Mouse (Mus musculus) lung, adult 18-20 months (tissue): ENCODE measurements around the gene Cysrt1.
A peak's percentile ranks its signal among the peaks of the same experiment; 100 is the strongest.

Experiments used
- DNase-seq, 2 experiments: peaks; one replicate each; pipeline ENCODE4 v3.0.0; 2022; ENCODE audit warnings: mixed read lengths in 2 of 2

Cysrt1 gene

GRCm38 (mm10) chr2:25242101-25242506, at the start of gene Cysrt1, which contains the start of gene Rnf208:
Gene Cysrt1, minus strand, starts transcription at chr2:25242452.
Gene Rnf208, plus strand, starts transcription at chr2:25242255.
- no peak for DNase-seq

GRCm38 (mm10) chr2:25291184-25292053, 49.2 kb upstream of the Cysrt1 start:
- DNase-seq, result peak in 1 of 2 experiments; percentile 31

GRCm38 (mm10) chr2:25290816-25291130, 48.5 kb upstream of the Cysrt1 start:
- DNase-seq, result peak in 1 of 2 experiments; percentile 24

- peak in 1 of 2 experiments; percentile 13 for DNase-seq
These were observed 48.0 kb upstream of the Cysrt1 start for GRCm38 (mm10) chr2:25290101-25290815.

- peak; percentile 76 to 83 for DNase-seq
These were observed 47.4 kb upstream of the Cysrt1 start, which contains the start of gene Lrrc26 for GRCm38 (mm10) chr2:25289651-25290050. Gene Lrrc26, plus strand, starts transcription at chr2:25289915.

- DNase-seq, result peak in 1 of 2 experiments; percentile 18
These were observed 46.6 kb upstream of the Cysrt1 start for GRCm38 (mm10) chr2:25288734-25289345.

GRCm38 (mm10) chr2:25287927-25288649, 45.8 kb upstream of the Cysrt1 start, which contains the start of gene Tmem210:
Gene Tmem210, plus strand, starts transcription at chr2:25288145.
- DNase-seq, result no peak

- peak; percentile 76 to 87 for DNase-seq
These were observed 44.8 kb upstream of the Cysrt1 start for GRCm38 (mm10) chr2:25286837-25287636.

GRCm38 (mm10) chr2:25286314-25286713, 44.1 kb upstream of the Cysrt1 start:
- peak in 1 of 2 experiments; percentile 37 for DNase-seq

GRCm38 (mm10) chr2:25285551-25285950, 43.3 kb upstream of the Cysrt1 start:
- DNase-seq, result no peak

GRCm38 (mm10) chr2:25278928-25279882, 37.0 kb upstream of the Cysrt1 start:
- peak; percentile 79 to 84 for DNase-seq

GRCm38 (mm10) chr2:25273010-25273409, 30.8 kb upstream of the Cysrt1 start:
- DNase-seq, result no peak

- DNase-seq, result no peak
These were observed 30.3 kb upstream of the Cysrt1 start for GRCm38 (mm10) chr2:25272515-25272914.

- DNase-seq, result peak; percentile 97 to 98
These were observed 29.7 kb upstream of the Cysrt1 start, which contains the start of the genes Ssna1 and Anapc2 for GRCm38 (mm10) chr2:25271827-25272511. Gene Ssna1, minus strand, starts transcription at chr2:25272438. Gene Anapc2, plus strand, starts transcription at chr2:25272478.

- DNase-seq, result no peak
These were observed 25.6 kb upstream of the Cysrt1 start for GRCm38 (mm10) chr2:25267746-25268309.

- no peak for DNase-seq
These were observed 25.0 kb upstream of the Cysrt1 start for GRCm38 (mm10) chr2:25267241-25267640.

GRCm38 (mm10) chr2:25266720-25267119, 24.5 kb upstream of the Cysrt1 start:
- peak in 1 of 2 experiments; percentile 71 for DNase-seq

GRCm38 (mm10) chr2:25265897-25266656, 23.8 kb upstream of the Cysrt1 start:
- DNase-seq, result peak; percentile 45 to 50
